Mouse (Mus musculus) adrenal gland, adult 2 months (tissue): ENCODE results near the gene Ppt2. TPM values are rescaled to one million over a fixed set of nuclear protein-coding genes. Genes with fewer than 3 reads are reported as not detected.

ENCODE experiments used
- DNase-seq: peaks from one replicate; pipeline ENCODE4 v3.0.0; 2021
- long read RNA-seq: library from polyadenylated mRNA; stranded (forward); transcript quantifications from one replicate; pipeline ENCODE4 v2.0.0, GENCODE M21; 2021
- polyA plus RNA-seq: library from polyadenylated mRNA; depleted of rRNA; stranded (reverse); fragments of >200 nt; gene quantifications from 2 replicates; pipeline ENCODE4 v1.2.3, GENCODE M21; 2012; rRNA removed
- total RNA-seq, 2 experiments: library from RNA; stranded (reverse); gene quantifications; 2 replicates each; pipeline ENCODE4 v1.2.3; 2021

Ppt2 gene
- 10 to 100 TPM; 58.3 to 70.7 TPM for total RNA-seq
- 58.5 and 102 TPM in 2 replicates for polyA plus RNA-seq
- long read RNA-seq, partial matches to known transcripts: 0 of 9 reads
- long read RNA-seq, other reads (novel, unspliced or antisense): 3 of 9 reads

DNA sequence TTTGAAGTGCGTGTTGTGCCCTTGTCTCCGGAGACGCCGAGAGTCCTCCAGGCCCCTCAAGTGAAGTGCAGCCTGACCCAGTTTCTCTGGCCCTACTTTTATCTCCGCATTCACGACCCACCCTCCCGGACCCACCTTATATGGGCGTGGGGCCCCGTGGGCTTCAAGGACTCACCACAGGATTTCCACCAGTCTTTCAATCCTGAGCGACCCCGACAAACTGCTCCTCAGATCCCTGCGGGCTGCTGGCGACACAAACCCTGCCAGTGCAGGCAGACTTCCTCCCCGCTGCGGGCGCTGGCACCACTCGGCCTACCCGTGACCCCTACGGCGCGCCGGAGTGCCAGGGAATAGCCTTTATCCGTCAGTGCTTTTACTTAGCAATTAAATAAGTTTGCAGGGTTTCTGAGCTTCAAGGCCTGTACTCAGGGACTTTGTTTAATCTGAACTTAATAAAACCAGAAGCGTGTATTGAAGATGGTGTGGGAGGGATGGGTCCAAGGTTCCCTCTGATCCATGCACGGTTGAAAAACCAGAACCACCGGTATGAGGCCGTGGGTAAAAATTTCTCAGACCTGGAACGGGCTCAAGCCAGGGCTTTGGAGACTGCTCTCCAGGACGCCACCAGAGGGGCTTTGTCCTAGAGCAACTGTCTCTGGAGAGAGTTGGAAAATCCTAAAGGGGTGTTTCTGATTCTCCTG is at the start of gene Ppt2:
Ppt2 (minus strand) TSS at position 568 of the 701 bp plus-strand sequence.
- peak; percentile 86 for DNase-seq

DNA sequence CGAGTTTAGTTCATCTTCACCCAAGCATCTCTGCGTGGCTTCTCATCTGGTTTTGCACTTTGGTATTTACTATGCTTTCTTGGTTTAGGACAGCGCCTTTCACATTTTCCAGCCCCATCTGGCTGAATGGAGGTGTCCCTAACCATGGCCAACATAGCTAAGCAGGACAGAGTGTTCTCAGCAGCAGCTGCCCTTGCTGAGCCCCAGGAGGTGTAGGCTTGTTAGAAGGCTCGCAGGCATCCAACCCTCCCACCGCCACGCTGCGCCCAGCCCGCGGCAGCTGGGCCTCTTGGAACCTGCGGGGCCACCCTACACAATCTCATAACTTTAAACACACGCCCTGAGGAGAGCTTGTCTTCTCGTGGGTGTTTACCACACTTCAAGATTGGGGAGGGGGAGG is 48.4 kb upstream of the Ppt2 start:
- DNase-seq: no peak

DNA sequence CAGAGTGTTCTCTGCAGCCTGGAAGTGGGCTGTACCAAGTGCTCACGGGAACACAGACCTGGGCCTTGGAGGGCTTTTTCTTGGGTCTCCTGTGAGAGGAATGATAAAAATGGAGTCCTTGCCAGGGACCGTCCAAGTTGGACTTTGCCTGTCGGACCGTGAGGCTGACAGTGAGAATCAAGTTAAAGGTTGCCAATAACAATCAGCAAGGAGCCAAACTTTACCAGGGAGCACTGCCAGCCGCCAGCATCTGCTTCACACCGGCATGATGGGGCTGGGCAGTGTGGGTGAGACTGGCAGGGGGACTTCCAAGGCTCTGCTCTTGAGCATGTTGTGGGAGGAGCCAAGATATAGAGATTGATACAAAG is 47.8 kb upstream of the Ppt2 start:
- no peak for DNase-seq

- DNase-seq: no peak
These were observed 47.1 kb upstream of the Ppt2 start for GRCm38 (mm10) chr17:34675205-34676092.

GRCm38 (mm10) chr17:34674524-34675204 is 46.4 kb upstream of the Ppt2 start:
- DNase-seq: no peak

- DNase-seq: no peak
These were observed 44.8 kb upstream of the Ppt2 start for GRCm38 (mm10) chr17:34673139-34673538.

GRCm38 (mm10) chr17:34672246-34672792 is 44.0 kb upstream of the Ppt2 start:
- DNase-seq: no peak

GRCm38 (mm10) chr17:34671151-34672066 is 43.1 kb upstream of the Ppt2 start:
- no peak for DNase-seq

DNA sequence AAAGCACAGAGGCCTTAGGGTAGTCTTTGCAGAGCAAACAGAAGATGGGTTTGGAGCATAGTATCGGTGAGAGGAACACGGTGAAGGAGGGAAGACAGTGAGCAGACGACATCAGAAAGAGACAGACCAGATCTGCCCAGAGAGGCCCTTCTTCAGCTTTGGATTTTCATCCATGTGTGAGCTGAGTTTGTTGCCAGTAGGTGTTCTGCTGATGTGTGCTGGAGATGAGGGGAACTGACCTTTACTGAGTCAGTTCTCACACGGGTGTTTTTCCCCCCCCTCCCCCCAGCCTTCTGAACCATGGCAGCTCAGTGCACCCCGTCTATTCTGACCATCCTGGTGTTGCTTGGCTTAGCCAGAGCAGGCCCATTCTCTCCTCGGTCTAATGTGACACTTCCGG is 41.9 kb upstream of the Ppt2 start, which contains the start of gene Tnxb:
Tnxb (plus strand) TSS at position 301 of the 400 bp plus-strand sequence.
- DNase-seq: no peak

- DNase-seq: no peak
These were observed 36.2 kb upstream of the Ppt2 start for GRCm38 (mm10) chr17:34664472-34664871.

GRCm38 (mm10) chr17:34663558-34663957 is 35.2 kb upstream of the Ppt2 start:
- DNase-seq: no peak

DNA sequence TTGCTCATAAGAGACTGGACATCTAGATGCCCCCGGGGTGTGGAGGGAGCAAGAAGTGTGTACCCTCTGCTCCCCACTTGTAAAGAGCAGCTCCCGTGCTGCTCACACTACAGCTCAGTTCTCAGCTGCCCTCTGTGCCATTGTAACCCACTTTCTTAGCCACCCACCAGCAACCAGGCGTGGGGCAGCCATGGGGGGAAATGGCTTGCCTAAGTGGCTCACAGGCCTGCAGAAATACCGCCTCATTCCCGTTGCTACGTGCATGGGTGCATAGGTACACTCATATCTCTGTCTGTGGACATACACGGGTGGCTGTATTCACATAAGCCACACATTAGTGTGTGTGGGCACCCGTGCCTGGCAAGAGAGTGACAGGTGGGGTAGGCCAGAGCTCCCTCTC is 34.7 kb upstream of the Ppt2 start:
- no peak for DNase-seq

DNA sequence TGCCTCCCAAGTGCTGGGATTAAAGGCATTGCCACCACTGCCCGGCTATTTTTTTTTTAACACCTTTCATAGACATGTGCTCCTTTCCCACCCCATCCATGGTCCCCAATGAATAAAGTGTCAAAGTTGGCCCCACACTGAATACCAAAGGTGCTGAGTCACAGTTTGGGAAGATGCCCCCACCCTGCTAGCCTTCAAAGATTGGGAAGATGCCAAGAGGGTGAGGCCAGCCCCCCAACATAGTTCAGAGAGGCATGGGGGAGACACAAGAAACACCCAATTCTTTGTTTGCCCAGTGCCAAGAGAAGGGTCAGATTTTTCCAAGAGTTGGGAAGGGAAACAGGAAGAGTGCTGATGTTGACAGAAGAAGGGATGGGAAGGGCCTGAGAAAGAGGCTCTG is 34.2 kb upstream of the Ppt2 start:
- no peak for DNase-seq

- DNase-seq: peak; percentile 80
These were observed 32.8 kb upstream of the Ppt2 start for GRCm38 (mm10) chr17:34661121-34661591.

DNA sequence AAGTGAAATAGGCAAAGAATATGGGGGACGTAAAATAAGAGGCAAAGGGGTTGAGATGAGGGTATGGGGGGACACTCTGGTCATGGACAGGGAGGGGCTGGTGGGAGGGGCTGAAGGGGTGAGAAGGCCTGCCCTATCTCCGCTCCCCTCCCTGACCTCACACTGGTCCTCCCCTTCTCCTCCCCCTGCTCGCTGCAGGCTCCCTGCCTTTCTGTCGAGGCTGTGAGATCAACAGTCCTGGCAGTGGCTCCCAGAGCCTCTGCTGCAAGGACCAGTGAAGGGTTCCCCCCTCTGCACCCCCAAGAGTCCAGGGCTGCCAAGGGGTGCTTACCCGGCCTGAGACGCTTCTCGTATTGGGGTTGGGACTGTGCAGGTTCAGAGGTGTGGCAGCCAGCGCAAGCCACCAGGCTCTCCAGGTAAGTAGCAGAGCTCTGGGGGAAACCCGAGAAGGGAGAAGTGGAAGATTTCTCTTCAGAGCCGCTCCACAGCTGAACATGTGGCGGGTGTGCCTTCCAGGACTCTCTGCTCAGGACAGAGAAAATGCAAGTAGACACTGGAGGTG is 32.0 kb upstream of the Ppt2 start:
- DNase-seq: no peak

DNA sequence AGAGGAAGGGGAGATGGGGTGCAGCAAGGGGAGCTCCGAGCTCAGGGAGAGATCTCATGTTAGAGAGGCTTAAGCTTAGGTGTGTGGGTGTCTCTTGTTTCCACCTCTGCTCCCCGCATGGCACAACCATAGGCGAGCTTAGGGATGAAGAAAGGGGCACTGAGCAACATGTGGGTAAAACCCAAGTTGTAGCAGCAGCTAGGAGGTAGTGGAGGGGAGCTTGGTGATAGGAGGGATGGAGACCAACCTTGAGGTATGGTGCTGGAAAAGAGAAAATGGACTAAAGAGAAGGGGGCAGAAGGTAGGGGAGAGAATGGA is 31.5 kb upstream of the Ppt2 start:
- no peak for DNase-seq

- no peak for DNase-seq
These were observed 31.0 kb upstream of the Ppt2 start for GRCm38 (mm10) chr17:34659181-34659896.

DNA sequence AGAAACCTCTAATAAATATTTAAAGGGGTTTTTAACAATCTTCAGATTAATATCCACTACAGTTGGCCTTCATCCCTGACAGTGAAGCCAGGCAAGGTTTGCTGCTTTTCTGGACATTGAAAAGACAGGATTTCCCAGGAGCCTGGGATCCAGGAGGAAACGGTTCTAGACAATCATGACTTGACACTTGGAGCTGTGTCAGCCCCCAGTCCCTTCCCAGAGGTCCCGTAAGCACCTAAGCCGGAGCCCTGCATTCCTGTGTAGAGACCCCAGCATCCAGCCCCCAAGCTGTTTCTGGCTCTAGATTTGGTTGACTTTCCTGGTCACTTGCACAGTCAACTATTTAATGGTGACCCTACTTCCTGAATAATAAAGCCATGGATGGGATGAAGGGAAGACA is 30.3 kb upstream of the Ppt2 start:
- DNase-seq: no peak

DNA sequence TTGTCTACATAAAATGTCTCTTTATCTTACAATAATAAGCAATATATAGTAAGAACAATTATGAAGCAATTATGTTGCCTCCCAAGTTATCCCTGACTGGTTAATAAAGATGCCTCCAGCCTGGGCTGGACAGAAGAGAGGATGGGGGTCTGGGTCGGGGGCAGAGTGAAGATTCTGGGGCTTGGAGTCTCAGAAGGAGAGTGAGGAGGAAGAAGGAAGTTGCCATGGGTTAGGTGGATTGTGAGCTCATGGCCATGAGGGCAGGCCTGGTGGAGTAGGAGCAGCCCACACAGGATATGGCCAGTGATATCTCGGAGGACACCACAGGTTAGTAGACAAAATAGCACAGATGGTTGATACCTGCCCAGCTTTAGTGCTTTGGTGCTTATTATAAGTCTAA is 29.8 kb upstream of the Ppt2 start:
- DNase-seq: no peak

DNA sequence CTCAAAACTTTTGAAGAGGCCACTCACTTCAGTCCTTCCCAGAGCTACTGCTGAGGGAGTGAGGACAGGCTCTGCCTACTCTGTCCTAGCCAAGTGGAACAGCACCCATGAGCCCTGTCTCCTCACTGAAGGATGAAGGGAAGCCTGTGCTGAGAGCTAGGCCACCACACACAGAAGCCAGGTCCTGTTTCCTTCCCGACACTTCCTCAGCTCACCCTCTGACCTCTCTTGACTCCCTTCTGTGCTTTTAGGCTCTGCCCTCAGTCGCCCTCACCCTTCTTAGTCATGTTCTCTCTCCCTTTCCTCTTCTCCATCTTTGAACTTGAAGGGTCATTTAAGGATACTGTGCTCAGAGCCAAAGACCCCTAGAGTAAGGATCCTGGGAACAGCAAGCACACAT is 29.0 kb upstream of the Ppt2 start:
- DNase-seq: no peak
